Mouse (Mus musculus) mouse embryonic stem cell (cell line): ENCODE measurements around the gene Gm11549.

Experiments
- in situ Hi-C, 2 experiments: fragments of 300-500 bp; cut with MboI; formaldehyde crosslinking; loops; 1 replicate in 1 of 2; 3 replicates in 1 of 2; pipeline ENCODE4 v1.14.3; 2019 to 2020; ENCODE audit warnings: low sequenced_read_pairs in 2 of 2, low pct_unique_long_range_greater_than_20kb in 1 of 2, mixed read lengths in 1 of 2; ENCODE audit not compliant: unreplicated experiment in 1 of 2

Gm11549 gene

GRCm38 (mm10) chr3:36489590-36489910 is 32.1 kb downstream of the Gm11549 start:
- in situ Hi-C loops = loop anchor here in 1 of 2 experiments (25.0 kb wide), 1 partner anchor 302 kb away; no protein-coding TSS in a partner anchor

GRCm38 (mm10) chr3:36488899-36489589 is 32.6 kb downstream of the Gm11549 start:
- in situ Hi-C loops = loop anchor here in 1 of 2 experiments (25.0 kb wide), 1 partner anchor 302 kb away; no protein-coding TSS in a partner anchor

GRCm38 (mm10) chr3:36488367-36488766 is 33.2 kb downstream of the Gm11549 start:
- in situ Hi-C loops = loop anchor here in 1 of 2 experiments (25.0 kb wide), 1 partner anchor 301 kb away; no protein-coding TSS in a partner anchor

DNA sequence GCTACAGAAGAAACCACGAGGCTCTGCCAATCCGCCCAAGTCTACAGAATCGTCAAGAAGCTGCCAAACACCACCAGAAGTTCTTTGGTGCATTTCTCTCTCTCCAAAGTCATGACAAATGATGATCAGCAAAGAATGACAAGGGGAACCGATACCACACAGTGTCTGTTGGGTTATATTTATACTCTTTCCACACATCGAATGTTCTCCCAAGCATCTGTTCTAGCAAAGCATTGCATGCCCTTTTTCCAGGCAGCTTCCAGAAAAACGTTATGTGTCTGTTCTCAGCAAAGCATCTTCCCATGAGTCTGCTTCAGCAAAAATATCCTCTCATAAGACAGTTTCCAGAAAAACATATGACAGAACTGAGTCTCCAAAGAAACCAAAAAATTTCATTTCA is 34.7 kb downstream of the Gm11549 start:
- in situ Hi-C loops = loop anchor here in 1 of 2 experiments (25.0 kb wide), 1 partner anchor 300 kb away; no protein-coding TSS in a partner anchor

DNA sequence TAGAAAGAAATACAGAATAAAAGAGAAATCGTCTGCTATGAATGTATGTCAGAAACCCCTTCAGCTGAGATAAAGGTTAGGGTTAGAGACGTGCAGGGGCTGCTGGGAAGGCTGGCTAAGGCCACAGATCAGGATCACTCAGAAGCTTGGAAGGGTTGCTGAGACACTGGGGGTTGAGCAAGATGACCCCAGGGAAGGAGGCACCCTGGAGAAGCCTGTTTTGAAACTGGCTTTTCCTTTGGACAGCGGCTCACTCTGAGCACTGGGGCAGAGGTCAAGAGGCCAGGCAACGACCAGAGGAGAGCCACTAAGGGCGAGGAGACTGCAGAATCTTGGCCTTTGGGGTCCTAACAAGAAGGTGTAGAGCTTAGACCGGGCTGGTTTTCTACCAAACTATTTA is 35.4 kb downstream of the Gm11549 start:
- in situ Hi-C loops = loop anchor here in 1 of 2 experiments (25.0 kb wide), 1 partner anchor 299 kb away; no protein-coding TSS in a partner anchor

- in situ Hi-C loops = loop anchor here in 1 of 2 experiments (25.0 kb wide), 1 partner anchor 297 kb away; no protein-coding TSS in a partner anchor
Measured at GRCm38 (mm10) chr3:36484292-36484691, 37.3 kb downstream of the Gm11549 start.

DNA sequence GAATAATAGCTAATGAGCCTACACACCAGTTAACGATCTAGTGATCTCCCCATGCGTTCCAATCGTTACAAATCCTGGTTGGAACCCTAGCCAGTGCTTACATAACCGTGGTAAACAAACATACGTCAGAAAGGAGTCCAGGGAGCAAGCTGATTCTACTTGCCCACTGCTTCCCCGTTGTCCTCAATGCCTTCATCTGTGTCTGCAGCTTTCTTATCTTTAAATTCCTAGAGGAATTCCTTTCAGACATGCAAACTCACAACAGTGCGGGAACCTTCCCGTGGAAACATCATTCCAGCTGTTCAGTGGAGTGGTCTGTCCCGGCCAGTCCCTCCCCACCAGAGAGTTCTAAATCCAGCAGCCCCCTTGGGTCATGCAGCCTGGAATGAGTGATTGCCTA is 38.7 kb downstream of the Gm11549 start:
- in situ Hi-C loops = loop anchor here in 1 of 2 experiments (25.0 kb wide), 1 partner anchor 296 kb away; no protein-coding TSS in a partner anchor

DNA sequence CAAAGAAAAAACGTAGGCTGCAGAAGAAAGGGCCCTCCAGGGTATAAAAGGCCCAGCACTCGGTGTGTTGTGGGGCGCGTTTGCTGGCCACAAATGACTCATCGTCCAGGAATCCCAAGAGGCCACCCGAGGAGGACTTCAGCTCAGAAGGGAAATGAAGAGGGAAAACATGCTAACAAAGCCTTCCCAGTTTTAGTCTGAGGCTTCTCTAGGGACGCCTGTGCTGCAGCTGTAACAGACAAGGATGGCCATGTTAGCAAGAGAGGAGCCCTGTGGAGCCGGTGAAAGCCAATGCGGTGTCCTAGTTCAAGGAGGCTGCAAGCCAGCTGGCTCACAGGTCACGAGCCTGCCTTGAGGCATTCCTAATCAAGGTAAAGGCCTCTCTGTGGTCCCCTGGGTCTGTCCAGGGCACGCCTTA is 39.8 kb downstream of the Gm11549 start:
- in situ Hi-C loops = loop anchor here in 1 of 2 experiments (25.0 kb wide), 1 partner anchor 294 kb away; no protein-coding TSS in a partner anchor

GRCm38 (mm10) chr3:36480486-36480885 is 41.1 kb downstream of the Gm11549 start:
- in situ Hi-C loops = loop anchor here in 1 of 2 experiments (25.0 kb wide), 1 partner anchor 293 kb away; no protein-coding TSS in a partner anchor

DNA sequence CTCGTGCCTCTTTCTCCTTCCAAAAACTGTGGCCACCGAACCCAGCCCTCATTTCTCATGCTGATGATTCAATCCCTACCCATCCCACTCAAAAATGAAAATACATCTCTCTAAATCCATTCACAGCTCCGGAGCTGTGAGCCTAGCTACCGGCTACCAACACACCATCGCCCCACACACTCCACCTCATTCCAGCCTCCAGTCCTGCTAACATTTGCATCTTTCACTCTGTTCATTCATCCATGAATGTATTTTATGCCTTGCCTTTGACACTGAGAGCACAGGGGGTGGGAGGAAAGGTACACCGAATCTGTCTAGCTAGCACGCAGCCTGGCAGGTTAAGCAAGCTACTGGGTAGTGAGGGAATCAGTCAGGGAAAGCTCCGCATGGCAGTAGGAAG is 42.8 kb downstream of the Gm11549 start:
- in situ Hi-C loops = loop anchor here in 1 of 2 experiments (25.0 kb wide), 1 partner anchor 291 kb away; no protein-coding TSS in a partner anchor

- in situ Hi-C loops = loop anchor here in 1 of 2 experiments (25.0 kb wide), 1 partner anchor 289 kb away; no protein-coding TSS in a partner anchor
Measured at GRCm38 (mm10) chr3:36476261-36477155, 45.1 kb downstream of the Gm11549 start.

DNA sequence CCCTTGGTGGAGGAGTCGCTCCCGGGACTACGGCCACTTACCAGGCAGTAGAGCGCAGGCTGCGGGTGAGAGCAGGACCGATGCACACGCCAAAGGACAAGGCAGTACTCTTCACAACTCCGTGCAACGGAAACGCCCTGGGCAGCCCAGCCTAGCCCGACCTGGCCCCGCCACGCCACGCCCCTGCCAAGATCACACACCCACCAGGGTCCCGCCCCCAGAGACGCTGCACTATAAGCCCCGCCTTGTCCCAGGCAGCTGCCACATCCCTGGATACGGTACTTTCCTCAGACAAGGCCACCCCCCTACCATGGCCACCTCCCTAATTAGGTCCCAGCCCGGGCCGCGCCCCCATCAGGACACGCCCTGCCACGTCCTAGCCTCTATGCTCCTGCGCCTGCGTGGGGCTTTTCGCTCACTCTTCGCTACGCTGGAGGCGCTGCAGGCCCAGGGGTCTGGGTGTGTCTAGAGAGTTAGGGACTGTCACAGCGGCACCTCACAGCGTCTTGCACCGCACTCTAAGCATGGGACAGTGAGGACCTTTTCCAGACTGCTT is 46.0 kb downstream of the Gm11549 start, which contains the start of the genes Anxa5 and 1810062G17Rik:
Gene Anxa5 (minus strand): TSS at position 363 of the 556 bp plus-strand sequence.
Gene 1810062G17Rik (plus strand): TSS at position 406 of the 556 bp plus-strand sequence.
- in situ Hi-C loops = loop anchor here in 1 of 2 experiments (25.0 kb wide), 1 partner anchor 288 kb away; no protein-coding TSS in a partner anchor

GRCm38 (mm10) chr3:36474938-36475483 is 46.6 kb downstream of the Gm11549 start:
- in situ Hi-C loops = loop anchor here in 1 of 2 experiments (25.0 kb wide), 1 partner anchor 288 kb away; no protein-coding TSS in a partner anchor

DNA sequence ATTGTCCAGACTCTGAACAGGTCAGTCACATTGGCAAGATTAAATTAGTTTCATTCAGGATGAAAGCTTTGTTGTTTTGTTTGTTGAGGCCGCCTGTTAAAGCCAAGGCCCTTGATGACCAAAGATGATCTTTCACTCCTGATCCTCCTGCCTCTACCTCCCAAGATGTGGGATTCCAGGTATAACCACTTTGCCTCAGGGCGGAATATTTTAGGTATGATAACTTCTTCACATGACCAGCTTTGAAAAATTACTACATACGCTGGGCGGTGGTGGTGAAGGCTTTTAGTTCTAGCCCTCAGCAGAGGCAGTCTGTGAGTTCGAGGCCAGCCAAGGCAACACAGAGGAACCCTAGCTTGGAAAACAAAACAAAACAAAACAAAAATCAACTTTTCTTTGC is 47.2 kb downstream of the Gm11549 start:
- in situ Hi-C loops = no loop called here

DNA sequence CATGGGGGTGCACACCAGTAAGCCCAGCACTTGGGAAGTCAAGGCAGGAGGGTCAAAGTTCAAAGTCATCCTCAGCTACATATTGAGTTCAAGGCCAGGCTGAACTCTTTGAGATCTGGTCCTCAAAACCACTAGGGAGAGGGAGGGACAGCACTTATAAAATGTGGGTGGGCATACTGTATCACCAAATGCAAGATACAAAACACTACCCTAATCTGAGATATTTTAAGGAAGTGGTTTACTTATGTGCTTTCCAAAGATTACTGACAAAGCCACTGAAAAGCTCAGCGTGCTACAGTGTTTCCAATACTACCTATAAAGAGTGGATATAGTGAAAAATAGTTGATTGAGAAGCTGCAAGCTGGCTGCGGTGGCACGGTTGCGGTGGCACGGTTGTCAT is 48.4 kb downstream of the Gm11549 start:
- in situ Hi-C loops = no loop called here

- in situ Hi-C loops = no loop called here
Measured at GRCm38 (mm10) chr3:36471856-36472255, 49.8 kb downstream of the Gm11549 start.

DNA sequence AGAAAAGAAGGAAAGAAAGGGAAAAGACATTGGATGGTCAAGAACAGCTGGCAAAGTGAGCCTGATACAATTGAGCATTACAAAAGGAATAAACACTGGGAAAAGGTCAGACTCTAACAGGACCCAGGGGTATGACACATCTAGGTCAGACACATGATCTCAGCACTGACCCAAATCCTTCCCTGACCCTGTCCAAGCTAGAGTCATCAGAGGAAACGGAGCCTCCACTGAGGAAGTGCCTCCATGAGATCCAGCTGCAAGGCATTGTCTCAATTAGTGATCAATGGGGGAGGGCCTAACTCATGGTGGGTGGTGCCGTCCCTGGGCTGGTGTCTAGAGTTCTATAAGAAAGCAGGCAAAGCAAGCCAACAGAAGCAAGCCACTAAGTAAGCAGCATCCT is 52.7 kb downstream of the Gm11549 start:
- in situ Hi-C loops = no loop called here

DNA sequence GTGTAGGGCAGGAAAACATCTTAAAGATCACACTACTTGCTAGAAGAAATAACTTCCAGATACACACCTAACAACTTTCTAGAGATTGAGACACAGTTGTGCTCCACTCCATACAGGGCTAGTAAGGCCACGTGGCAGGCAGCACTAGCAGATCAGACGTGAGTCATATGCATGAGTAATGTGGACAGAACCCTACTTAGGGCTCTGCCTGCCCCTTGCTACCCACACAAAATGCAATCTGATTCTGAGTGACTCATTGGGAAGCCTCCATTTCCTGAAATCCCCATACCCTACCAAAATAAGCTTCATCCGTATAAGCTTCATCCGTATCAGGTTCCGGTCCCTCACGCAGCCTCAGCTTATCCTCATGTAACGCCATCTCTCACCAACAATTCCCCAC is 54.0 kb downstream of the Gm11549 start:
- in situ Hi-C loops = no loop called here
